Mouse (Mus musculus) liver (tissue): ENCODE measurements at regions not wholly inside any gene's neighbourhood (a gene's known extent, or its start where the extent isn't known, plus 50 kb on each side); places are given as distances from the start of the nearest gene placed in this dataset.
A peak's percentile ranks its signal among the peaks of the same experiment; 100 is the strongest.
"Not testable (repeated sequence)": the region's sequence is repeated elsewhere in the genome, so short reads cannot be mapped to it uniquely, and the experiment has no call there.

ENCODE experiments used
- DNase-seq: peaks from one replicate; pipeline ENCODE4 v3.0.0-alpha.2; 2020; ENCODE audit warnings: mixed read lengths

DNA sequence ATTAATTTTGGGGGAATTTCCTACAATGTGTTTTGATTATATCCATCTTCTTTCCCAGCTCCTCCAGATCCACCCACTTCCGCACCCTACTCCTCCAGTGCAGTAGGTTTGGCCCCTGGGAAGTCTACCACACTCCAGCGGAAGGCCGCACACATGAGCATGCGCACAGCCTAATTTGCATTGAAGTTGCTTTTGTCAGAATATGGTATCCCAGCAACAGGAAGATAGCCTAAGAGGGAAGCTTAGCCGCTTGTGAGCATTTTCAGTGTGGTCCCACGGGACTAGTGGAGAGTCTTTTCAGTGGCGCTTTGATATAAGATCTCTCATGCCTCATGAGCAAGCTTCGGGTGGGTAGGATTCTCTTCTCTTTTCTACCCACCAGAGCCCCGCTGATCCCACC, 455.6 kb downstream of the Cbln4 start:
- no peak for DNase-seq

DNA sequence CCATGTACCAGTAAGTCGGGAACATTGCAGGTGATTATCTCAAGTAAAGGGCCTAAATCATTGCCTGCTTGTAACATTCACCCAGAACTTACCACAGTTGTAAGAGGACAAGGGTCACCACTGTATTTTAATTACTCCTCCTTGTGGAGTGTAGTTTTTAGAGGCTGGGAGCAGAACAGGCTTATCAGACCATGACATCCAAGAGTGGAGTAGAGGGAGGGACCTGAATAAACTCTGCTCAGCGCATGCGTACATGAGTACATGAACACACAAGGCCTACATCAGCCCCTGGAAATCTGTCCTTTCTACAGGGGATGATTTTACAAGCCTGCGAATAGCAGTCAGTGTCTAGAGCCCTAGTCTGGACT, 456.4 kb downstream of the Cbln4 start:
- no peak for DNase-seq

DNA sequence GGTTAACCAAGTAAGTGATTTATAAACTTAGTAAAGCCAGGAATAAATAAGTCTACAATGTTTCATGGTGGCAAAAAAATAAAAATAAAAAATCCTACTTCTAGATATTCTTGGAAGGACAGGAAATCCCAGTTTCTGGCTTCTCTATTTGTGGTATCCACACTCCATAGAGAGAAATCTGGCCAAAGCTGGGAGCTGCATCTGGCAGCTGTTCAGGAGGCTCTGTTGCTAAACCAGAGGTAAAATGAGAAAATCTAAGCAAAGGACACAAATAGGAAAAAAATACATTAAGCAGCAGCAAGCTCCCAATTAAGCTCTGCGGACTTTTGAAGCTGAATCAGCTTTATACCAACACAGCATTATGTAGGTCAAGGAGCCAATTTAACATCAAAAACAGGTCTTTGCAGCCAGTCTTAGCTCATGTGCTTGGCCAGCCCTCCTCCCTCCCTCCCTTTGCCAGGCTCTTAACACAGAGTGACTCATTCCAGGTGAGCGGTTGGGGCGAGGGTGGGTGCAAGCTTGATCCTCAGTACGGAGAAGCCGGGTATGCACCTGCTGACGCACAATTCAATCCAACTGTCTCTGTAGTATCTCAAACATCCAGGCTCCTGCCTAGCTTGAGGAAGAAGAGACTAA, 456.9 kb downstream of the Cbln4 start:
- no peak for DNase-seq

DNA sequence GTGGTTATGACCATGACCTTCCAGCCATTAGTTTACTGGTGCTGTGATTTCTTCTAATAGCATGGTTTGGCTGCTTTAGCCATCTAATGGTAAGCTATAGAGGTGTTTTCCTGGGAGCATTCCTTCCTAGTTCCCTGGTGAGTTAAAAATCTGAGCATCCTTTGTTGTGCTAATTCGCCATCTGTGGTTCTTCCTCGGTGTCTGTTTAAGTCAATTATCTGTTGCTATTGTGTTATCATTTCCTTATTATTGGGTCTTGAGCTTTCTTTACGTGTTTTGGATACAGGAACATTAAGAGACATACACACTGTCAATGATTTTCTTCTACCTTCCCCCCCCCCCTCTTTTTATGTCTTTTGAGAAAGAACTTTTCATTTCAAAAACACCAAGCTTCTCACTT, 468.9 kb downstream of the Cbln4 start:
- DNase-seq, result no peak

DNA sequence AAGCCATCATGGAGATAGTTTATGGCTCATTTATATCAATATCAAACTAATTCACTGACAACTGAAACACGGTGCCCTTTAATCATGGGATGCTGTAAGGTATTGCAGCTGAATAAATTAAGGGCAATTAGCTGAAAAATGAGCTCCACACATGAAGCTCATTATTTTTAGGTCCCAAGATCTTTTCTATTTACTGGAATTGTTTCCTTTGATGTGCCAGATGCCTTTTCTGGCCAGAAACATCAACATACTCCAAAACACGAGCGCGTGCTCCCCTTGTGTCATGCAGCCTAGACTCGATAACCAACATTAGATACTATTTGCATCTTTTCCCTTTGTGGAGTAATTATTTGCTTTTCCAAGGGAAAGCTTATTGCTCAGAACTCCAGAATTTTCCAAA, 480.6 kb downstream of the Cbln4 start:
- DNase-seq, result no peak

DNA sequence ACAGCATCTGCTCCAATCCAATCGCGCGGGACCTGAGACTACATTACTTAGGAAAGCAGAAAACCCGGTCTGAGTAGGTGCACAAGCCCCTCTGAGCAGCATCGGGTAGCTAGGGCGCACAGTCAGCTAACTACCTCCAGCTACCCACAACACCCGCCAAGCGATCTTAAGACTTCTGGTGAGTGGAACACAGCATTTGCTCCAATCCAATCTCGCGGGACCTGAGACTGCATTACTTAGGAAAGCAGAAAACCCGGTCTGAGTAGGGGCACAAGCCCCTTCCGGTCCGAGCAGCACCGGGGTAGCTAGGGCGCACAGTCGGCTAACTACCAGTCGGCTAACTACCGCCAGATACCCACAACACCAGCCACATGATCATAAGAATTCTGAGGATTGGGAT, 500.5 kb downstream of the Cbln4 start:
- not testable (repeated sequence) for DNase-seq

DNA sequence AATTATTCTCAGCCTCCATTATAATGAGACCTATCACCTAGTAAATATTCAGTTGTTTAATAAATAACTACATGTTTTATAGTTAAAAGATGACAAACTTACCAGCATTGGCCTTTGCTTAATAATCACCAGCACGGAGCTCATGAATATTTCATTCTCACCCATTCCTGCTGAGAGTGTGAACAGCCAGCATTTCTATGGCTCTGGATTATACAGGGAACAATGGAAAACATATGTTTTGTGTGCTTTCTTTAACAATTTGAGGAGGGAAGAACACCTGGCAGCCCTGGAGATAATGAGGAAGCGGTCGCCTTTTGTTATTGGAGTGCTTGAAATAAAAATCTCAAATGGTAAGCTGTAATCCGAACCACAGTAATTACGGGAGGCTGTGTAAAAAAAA, 528.4 kb downstream of the Cbln4 start:
- no peak for DNase-seq

DNA sequence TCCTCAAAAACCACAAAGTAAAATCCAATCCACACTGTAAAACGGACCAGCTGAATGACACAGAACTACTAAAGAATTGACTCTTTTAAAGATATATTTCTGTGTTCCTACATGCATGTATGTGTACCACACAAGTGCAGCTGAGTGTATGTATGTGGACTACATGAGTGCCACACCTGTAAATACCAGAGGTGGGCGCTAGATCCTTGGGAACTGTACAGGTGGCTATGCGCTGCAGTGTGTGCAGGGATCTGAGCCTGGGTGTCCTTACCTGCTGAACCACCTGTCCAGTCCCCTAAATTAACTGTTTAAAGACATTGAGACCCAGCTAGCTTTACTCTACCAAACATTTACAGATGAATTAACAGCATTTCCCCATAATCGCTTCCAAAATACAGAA, 546.6 kb downstream of the Cbln4 start:
- DNase-seq, result no peak

DNA sequence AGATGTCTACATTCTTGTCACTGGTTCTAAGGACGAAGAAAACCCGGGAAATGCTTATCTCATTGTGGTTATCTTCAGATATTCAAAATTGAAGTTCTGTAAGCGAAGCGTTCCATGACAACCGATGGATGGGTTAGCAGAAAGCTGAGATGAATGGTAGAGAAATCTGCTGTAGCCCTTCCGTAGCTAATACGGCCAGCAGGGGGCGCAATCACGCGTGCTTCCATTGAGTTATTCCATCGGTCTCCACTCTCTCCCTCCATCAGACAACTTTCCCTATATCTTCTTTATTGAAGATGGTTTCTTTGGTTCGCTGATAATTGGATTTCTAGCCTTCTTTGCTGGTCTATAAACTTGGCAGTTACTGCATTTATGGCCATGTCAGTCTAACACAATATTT, 549.5 kb downstream of the Cbln4 start:
- DNase-seq, result peak; percentile 36

DNA sequence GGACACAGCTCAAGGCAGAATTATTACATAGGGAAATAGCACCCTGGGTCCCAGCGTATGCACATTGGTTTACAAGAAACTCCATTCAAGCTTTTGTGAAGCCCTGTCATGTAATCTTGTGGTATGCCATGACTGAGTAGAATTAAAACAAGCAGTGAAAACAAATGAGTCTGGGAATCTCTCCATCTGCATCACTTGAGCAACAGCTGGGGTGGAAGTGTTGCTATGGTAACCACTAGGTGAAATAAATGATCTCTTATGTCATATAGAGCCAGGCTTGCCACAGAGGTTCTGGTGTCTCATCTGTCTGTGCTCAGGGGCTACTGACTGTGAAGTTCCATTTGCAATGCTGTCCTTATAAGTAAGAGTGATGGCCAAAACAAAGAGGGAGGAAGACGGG, 556.0 kb downstream of the Cbln4 start:
- no peak for DNase-seq

DNA sequence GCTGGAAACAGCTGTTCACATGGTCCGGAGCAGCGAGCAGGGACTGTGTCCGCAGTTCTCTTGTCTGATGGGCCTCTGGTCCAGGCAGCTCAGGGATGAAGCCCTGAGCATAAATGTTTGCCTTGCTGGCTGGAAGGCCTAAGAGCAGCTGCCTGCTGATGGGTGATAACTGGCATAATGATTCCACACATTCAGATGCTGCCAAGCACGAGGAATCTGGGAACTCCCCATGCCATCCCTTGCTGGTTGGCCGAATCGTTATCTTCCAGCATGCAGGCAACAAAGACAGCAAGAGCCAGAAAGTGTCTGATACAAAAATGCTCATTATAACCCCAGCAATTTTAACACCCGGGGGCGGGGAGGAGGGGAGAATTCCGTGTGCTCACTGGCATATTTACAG, 590.0 kb downstream of the Cbln4 start:
- no peak for DNase-seq

DNA sequence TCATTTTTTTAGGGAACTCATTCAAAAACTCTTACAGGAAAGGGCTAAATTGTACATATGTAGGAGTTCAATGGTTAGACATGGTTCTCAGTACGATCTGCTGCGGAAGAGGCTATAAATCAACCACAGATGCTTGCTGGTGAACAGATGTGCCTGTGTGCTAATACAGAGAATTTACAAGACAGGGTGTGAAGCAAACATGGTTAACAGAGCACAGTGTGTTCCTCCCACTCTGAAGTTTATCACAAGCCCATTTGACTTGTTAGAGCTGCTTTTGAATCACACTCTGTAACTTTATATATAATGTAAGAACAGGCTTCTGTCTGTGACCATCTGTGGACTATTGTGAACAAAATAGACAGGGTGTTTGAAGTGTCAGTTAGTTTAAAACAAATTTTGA, 637.2 kb downstream of the Cbln4 start:
- no peak for DNase-seq

DNA sequence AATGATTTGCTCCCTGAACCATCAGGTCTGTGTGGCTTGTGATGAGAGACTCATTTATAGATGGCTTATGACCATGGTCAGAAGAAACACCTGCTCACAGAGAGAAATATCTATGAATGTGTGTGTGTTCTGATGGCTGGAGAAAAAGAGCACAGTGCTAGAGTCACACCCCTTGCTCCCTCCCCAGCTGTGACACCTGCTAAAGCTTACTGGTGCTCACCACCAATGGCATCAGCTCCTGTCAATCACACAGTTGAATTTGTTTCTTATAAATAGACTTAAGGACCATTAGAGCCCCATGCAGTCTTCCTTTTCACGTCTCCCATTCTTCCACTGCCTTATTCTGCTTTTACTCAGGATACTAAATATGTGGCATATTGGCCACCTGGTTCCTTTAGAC, 654.3 kb downstream of the Cbln4 start:
- DNase-seq, result no peak

DNA sequence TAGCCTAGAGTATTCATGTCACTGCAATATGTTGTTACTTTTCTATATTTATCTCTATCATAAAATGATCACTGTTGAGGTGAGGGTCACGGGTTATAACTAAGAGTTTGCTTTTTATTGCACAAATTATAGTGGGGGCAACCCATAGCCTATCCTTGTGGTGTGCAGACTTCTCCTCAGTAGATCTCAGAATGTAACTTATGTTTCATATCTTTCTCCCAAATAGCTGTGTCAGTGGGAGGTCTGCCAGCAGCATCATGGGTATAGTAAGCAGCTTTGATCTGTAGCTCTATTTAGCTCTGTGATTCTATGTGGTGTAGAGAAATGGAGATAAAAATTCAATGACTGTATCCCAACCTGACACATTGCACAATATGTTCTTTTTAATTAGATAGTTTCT, 641.9 kb downstream of the Dok5 start:
- DNase-seq, result no peak

DNA sequence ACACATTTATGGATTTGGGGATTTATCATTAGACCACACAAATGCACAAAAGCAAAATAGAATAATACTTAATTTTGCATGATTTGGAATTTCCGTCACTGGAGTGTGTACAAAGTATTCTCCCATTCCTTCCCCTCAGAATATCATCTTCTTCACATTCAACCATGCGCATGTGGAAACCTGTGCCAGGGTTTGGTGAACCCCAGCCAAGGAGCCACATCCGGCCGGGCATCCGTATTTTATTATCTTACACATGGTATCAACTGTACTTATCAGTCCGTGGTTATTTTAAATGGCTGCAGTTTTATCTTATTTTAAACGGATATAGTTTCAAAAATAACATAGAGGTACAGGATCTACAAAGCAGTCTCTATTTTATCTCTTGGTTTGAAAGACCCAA, 641.4 kb downstream of the Dok5 start:
- no peak for DNase-seq

DNA sequence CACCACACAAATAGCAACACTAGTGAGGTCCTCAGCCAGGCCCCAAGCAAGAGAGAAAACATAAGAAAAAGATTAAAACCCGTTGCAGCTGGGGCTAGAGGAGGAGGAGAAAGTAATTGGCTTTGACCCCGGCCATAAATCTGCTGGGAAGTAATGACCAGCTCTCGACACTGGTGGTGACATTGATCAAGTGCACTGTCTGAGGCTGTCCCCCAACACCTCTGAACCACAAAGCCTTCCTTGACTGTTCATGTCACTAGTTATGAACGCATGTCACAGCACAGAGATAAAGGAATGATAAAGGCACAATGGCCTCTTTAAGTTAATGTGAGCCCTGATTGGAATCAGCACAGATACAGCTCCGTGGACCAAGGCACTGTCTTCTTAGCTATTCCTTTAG, 640.1 kb downstream of the Dok5 start:
- DNase-seq, result no peak

DNA sequence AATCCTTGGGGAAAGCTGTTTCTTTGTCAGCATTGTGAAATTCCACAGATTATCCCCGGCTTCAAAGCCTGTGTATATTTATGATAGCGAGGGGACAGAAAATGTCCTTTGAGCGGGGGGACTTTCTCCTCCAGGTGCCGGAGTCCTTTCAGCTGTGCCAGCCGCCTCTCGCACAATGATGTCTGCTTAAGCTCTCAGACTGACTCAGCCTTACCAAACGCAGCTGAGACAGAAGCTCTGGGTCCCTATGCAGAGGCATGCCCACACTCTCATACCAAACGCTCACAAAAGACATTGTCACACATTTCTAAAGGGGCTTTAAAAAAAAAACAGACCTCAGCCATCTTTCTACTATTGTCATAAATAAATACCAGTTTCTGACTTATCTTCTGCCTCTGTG, 633.9 kb downstream of the Dok5 start:
- no peak for DNase-seq

DNA sequence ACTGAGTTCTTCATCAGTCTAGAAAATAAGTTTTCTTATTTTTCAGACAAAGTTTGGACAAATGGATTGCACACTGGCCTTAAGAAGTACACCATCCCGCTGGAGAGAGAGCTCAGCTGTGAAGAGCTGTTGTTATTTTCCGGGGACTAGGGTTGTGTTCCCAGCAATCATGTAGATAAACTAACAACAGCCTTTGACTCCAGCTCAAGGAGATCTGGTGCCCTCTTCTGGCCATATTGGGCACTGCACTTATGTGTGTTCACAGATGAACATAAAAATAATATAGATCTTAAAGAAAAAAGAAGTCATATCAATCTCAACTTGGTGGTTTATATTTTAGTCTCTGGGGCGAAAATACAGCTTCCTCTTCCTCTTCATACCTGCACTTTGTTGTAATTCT, 633.0 kb downstream of the Dok5 start:
- no peak for DNase-seq

DNA sequence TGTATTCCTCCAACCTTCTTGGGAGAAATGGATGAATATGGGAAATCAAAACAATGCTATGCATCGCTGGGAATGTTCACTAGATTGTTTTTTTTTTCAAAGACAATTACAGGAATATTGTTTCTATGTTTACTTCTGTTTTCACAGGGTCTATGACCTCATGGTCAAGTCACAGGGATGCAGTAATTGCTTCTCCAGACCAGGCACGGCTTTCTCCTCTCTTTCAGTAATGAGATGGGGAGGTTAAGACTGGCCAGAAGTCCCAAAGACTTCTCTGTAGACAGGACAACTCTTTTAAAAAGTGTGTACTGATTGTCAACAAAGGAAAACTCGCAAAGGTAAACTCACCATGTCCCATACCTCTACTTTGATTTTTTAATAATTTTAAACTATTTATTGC, 631.8 kb downstream of the Dok5 start:
- DNase-seq, result no peak

DNA sequence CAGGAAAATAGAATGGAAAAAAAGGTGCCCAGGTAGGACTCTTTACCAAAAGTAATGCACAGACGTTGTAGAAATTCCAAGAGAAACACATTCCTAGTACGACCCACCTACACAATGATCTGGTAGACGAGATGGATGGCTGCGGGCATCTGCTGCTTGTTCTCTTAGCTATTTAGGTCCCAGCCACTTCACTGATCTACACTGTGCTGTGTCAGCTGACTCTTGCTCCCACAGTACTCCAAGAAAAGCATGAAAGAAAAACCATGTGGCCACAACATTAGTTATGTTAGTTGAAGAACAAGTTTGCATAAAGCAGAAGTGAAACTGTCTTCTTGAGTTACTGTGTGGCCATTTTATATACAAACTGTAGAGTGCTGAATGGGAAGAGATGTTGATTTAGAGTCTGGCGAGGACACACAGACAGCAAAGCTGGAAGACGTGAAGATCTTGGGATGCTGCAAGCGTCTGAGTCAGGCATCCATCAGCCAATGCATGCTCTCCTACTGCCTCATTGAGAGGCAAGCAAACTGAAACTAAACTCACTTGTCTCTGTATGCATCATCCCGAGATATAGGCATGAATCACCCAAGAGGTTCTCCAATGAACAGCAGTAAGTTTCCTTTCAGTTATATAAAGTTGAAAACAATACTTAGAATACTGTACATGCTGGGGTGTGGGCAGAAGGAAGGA, 626.6 kb downstream of the Dok5 start:
- DNase-seq, result no peak

DNA sequence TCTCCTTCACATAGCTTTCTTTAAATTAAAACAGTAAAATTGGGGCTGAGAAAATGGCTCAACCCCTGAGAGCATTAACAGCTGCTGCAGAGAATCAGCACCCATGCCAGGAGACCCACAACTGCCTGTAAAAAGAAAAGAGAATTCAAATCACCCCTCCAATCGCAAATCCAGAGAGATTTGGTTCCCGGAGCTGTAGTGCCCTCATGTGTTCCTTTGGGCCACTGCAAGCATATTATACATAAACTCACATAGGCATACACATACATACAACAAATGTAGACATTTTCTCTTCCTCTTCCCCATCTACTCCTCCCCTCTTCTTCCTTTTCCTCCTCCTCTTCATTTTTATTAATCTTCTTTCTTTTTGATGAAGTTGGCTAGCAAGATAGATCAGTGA, 616.5 kb downstream of the Dok5 start:
- no peak for DNase-seq

DNA sequence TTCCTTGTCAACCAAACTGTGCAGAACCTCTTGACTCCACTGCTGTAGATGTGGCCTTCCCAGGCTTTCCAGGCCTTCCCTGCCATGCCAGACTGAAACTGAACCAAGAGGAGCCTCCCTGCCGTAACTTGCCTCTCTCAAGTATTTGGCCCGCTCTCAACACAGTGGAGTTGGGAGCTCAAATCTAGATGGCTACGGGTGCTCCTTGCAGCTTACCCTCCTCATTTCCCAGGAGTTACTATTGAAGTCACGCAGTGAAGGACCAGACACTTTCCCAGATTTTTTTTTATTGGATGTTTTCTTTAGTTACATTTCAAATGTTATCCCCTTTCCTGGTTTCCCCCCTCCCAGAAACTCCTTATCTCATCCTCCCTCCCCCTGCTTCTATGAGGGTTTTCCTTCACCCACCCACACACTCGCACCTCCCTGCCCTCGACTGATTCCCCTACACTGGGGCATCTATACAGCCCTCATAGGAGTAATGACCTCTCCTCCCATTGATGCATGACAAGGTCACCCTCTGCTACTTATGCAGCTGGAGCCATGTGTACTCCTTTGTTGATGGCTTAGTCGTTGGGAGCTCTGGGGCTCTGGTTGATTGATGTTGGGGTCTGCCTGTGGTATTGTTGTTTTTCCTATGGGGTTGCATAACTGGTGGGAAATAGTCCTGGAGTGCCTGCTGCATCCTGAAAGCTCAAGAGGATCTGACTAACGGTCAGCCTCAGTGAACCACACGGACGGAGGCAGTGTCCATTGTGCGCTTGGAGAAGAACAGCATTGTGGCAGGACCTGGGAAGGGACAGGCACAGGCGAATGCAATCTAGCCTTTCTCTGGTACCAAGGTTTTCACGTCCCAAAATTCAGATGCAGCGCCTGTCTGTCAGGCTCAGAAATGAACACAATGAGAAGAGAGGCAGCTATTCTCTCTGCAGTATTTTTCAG, 602.5 kb downstream of the Dok5 start:
- DNase-seq, result no peak

DNA sequence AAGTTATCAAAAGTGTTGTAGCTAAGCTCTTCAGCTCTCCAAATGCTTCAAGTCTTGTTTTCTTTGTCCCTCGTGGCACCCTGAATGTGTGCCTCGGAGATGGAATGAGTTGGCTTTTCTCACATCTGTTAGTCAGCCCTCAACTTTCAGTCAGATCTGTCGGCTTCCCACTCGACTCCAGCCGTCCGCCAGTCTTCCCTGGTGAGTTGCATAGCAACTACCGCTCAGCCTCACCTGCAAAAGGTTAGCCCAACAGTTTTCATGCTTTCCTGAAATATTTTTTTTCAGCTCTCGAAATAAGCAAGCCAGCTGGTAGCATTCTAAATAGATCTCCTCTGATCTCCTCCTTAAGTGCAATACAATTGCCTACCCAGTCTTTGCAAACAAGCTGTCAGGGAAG, 601.2 kb downstream of the Dok5 start:
- DNase-seq, result no peak

DNA sequence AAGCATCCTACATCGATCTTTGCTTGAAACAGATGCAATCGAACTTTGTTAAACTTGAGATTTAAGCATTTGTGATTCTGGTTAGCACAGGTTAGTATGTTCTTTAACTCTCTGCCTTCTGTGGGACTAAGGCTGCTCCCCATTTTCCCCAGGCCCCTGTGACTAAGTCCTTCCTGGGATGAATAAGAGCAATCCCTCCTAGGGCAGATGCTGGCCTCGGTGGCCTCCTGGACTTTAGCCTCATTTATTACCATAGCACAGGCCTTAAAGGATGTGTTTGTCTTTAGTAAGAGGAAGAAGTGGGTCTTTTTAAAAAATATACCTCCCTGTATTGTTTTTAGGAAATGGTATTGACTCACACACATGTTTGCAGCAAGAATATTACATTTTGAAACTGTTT, 599.9 kb downstream of the Dok5 start:
- DNase-seq, result no peak
